Mouse (Mus musculus) erythroid progenitor cell, adult 5-6 weeks (primary cell): Measurements from ENCODE around the gene Msi2. TPM values are rescaled to one million over a fixed set of nuclear protein-coding genes. Genes with fewer than 3 reads are reported as not detected.

Source experiments
- ATAC-seq: replicated peaks from 2 replicates; pipeline ENCODE4 v1.8.0; 2016; ENCODE audit warnings: moderate number of reproducible peaks, mild to moderate bottlenecking, moderate TSS enrichment, inconsistent platforms; ENCODE audit not compliant: poor library complexity, low FRiP score, severe bottlenecking
- total RNA-seq, 2 experiments: library from RNA; stranded (forward) in 1 of 2; stranded (reverse) in 1 of 2; fragments of 150-400 nt in 1 of 2; fragments of 186-747, 209-891 nt in 1 of 2; gene quantifications; 2 replicates each; pipeline versions ENCODE4 v1.2.3 to v1.2.4; 2015 to 2017; ENCODE audit warnings: low replicate concordance in 2 of 2

The Msi2 gene
- total RNA-seq, 2 experiments from 2014 or later = 8.4 to 44.6 TPM

- ATAC-seq = no peak
Observed at GRCm38 (mm10) chr11:88620158-88620973, 97.9 kb downstream of the Msi2 start.

DNA sequence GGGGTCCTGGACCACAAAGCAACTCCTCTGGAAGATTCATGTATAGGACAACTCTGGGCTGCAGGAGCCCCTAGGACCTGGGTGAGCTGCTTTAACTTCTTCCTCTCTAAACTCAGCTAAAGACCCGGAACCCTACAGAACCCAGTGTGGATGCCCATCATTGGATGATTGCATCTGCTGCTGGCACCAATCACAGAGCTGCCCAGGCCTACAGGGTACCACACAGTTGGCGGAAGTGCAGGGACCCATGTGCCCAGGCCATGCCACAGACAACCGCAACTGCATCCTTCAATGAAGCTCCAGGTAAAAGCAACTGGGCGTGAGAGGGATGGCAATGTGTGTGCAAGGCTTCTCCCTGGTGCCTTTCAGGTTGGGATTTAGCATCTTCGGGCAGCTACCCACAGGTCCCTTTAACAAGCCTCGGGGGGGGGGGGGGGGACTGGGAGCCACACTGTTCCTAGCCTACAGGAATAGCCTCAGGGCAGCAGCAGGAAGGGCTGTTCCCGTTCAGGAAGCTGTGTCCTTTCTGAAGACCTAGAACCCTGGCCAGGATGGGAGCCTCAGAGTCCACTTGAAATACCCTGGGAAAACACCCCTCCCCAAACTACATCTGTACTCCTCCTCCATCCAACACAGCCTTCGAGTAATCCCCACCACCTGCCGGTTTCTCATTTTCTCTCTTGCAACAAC is 98.7 kb downstream of the Msi2 start:
- no peak for ATAC-seq

- no peak for ATAC-seq
Observed at GRCm38 (mm10) chr11:88618732-88619309, 99.5 kb downstream of the Msi2 start.

DNA sequence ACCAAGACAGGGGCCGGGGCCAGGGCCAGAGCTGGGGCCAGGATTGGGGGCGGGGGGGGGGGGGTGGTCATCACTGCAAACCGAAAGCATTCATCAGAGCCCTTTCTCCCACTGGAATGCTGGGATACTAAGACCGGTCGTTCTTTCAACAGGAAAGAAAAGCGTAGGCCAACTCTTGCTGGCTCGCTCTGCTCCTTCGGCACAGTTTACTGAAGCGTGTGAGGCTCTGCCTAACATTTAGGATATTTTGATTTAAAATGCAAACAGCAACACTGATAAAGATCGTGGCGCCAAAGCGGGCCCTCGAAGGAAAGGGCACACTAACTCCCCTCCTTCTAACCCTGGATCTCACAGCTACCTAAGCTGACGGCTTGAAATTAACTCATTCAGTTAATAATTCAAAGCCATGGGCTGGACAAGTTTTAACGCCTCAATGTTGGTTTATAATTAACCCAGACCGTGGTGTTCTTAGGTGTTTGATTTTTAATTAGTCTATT is 100.3 kb downstream of the Msi2 start:
- ATAC-seq = no peak

DNA sequence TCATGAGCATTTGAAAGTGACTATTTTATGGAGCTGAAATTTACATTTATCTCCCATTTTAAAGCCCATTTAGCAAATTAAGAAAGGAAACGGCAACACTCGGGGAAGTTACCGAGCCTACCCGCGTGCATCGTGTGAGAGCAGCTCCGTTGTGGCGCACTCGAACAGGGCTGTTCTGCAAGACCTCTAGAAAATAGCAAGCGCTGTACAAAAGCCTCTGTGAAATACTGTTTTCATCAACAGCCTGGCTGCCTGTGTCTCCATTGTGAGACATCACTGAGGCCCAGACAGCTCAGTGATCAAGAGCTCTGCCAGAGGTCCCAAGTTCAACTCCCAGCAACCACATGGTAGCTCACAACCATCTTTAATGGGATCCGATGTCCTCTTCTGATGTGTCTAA is 100.9 kb downstream of the Msi2 start:
- ATAC-seq = no peak

DNA sequence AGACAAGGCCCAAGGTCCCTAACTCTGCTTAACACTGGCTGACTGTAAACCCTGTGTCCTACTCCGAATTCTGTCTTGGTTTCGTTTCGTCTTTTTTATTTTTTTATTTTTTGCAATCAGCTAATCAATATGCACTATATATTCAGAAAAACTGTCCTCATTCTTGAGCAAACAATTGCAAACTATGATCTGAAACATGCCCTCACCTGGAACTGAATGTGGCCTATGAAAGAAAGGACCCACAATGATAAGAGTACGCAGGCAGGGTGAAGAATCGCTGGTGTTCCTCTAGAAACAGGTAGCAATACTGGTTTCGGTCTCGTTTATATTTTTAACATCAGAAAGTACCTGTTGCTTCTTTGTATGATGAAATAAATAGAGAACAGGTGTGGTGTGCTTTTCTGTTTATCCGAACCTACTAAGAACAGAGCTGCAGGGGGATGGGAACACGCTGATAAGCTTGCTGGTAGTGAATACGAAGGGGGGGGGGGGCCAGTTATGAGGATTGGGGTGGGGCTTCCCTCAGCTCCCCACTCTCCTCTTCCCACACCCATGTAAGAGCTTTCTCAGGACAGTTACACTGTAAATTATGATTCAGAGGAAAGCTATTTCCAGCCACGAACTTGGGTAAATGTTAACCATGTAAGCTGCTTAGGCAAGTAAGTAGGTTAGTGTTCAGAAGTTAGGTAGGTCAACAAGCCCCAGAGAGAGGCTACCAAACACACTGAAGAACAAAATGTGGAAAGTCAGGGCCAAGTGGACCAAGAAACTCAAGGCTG is 103.6 kb downstream of the Msi2 start:
- ATAC-seq = no peak

DNA sequence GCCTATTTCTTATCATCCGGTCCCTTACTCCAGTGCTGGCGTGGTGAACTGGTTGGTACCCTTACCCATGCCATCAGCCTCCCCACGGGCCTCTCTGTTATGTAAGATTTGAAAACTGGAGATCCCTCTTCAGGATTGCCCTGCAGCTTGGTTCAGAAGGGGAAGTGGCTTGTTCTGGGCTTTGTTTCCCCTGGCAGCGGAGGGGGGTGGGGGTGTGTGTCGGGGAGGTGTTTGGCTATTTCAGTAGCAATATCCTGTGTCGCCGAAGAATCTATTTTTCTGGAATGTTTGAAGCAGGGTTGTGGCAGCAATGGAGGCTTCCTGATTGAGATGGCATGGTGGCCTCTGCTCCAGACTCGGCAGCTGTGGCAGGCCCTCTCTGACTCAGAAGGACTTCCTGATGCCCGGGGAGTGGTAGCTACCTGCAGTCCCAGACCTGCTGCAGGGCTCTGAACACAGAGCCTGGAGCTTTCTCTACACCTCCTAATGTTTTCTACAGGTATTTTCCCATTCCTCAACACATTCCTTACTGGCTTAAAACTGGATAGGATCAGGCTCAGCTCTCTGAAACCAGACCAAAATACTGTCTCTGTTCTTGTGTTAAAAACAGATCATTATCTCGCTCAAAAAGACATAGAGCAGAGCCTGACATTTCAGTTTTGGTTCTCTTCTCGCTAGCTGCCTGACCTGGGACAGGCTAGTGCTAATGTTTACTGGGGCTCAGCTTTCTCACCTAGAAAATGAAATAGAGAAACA is 104.4 kb downstream of the Msi2 start:
- peak; percentile 59 for ATAC-seq

DNA sequence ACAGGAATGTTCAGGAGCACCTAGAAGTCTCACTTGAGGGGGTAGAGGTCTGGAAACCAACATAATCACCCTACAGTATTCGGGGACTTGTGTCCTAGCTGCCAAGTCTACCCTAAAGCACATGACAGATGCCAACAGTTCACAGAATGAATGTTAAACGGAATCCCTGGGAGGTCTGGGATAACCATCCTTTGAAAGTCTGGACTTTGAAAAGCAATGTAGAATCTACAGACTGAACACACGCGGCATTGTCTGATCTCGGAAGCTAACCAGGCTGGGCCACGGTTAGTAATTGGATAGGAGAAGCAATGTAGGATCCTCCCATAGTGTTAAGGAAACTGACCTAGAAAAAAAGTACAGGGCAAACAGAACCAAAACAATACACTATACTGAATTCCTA is 105.3 kb downstream of the Msi2 start:
- no peak for ATAC-seq

- no peak for ATAC-seq
Observed at GRCm38 (mm10) chr11:88612141-88612540, 106.2 kb downstream of the Msi2 start.

- ATAC-seq = no peak
Observed at GRCm38 (mm10) chr11:88610809-88611208, 107.5 kb downstream of the Msi2 start.

GRCm38 (mm10) chr11:88610112-88610511 is 108.2 kb downstream of the Msi2 start:
- no peak for ATAC-seq

DNA sequence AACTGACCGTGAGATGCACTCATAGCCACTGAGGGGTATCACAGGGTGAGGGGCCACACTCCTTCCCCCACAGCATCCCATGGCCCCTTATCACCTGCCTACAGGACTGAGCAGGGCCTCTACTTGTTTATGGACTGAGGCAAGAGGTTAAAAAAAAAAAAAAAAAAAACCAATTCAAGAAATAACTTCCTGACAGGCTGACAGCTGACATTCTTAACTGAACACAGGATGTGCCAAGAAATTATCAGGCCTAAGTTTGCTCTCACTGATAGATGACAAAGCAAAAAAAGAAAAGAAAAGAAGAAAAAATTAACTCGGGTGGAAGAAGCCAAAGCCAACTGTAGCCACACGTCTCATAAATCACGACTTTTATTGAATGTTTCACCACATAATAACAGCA is 109.7 kb downstream of the Msi2 start:
- ATAC-seq = no peak

DNA sequence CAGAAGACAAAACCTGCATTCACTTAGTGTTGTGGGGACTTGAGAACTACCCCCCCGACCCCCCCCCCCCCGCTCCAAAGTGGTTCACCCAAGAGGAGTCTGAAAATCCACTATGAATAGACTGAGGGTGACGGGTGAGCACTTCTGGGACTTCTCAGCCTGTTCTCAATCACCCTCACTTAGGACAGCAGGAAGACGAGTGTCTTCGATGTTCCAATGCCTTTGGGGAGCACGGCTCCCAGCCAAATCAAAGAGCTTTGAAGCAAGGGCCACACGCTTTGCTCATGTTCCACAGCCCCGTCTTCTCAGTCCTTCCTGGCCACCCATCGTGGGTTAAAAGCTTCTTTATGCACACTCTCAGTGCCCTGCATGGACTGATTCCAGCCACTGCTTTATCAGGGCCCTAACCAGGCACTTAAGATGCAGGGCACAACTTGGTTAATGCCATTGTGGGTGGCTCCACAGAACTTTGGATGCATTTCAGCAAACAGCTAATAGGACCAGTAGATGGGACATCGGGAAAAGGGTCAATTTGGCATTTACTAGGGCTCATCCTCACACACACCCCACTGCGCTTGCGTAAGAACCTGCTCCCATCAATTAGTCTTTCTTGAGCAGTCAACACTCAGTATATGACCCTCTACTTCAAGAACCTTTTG is 110.5 kb downstream of the Msi2 start:
- no peak for ATAC-seq

DNA sequence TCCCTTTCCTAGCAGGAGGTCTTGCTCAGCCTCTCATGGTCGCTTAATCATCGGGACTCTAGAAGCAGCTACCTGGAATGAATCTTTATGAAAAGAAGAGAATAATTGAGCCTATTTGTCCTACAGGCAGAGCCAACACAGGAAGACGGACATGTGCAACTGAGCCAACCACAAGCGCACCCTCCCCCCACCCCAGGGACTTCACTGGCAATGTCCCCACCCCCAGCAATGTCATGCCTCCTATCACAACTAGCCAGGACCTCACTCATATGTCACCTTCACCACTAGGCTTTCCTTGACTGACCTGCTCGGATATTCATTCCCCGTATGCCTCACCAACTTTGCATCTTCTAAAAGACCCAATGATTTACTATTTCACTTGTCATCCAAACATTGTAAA is 112.5 kb downstream of the Msi2 start:
- no peak for ATAC-seq

GRCm38 (mm10) chr11:88605098-88605525 is 113.2 kb downstream of the Msi2 start:
- ATAC-seq = no peak

- no peak for ATAC-seq
Observed at GRCm38 (mm10) chr11:88604635-88605034, 113.7 kb downstream of the Msi2 start.

DNA sequence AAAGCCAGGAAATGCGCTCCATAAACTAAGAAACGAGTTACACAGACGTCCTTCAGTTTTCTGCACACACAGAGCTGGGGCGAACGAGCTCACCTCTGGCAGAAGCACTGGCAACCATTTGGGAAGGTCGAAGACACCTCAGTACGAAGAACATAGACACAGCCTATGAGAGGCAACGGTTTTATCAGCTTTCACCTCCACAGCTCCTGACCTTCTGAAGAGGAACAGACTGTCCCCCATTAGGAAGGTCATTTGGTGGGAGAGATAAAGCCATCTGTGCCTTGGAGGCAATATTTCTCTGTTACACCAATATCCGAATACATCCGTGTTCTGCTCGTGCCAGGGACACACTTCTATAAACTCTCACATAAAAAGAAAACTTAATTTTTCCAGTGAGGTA is 114.9 kb downstream of the Msi2 start:
- ATAC-seq = no peak

GRCm38 (mm10) chr11:88602471-88603120 is 115.7 kb downstream of the Msi2 start:
- no peak for ATAC-seq
